Mouse (Mus musculus): ENCODE data around the gene Tfap2a. TPM values are rescaled to one million over a fixed set of nuclear protein-coding genes. Genes with fewer than 3 reads are reported as not detected.

Tfap2a gene
- polyA plus RNA-seq, 1 experiment from 2014 or later = 0.09 TPM

- no peak for DNase-seq (ENCODE audit: low spot score)
Measured at GRCm38 (mm10) chr13:40713681-40714080, 24.5 kb downstream of the Tfap2a start.

GRCm38 (mm10) chr13:40713241-40713640 lies 24.9 kb downstream of the Tfap2a start:
- DNase-seq (ENCODE audit: low spot score) = no peak

GRCm38 (mm10) chr13:40712526-40712832 lies 25.7 kb downstream of the Tfap2a start:
- no peak for DNase-seq (ENCODE audit: low spot score)

- no peak for DNase-seq (ENCODE audit: low spot score)
Measured at GRCm38 (mm10) chr13:40711661-40712525, 26.3 kb downstream of the Tfap2a start.

GRCm38 (mm10) chr13:40710062-40710342 lies 28.2 kb downstream of the Tfap2a start:
- DNase-seq (ENCODE audit: low spot score) = no peak

GRCm38 (mm10) chr13:40709321-40710061 lies 28.7 kb downstream of the Tfap2a start:
- DNase-seq (ENCODE audit: low spot score) = no peak

GRCm38 (mm10) chr13:40708913-40709312 lies 29.3 kb downstream of the Tfap2a start:
- no peak for DNase-seq (ENCODE audit: low spot score)

- no peak for DNase-seq (ENCODE audit: low spot score)
Measured at GRCm38 (mm10) chr13:40708271-40708670, 29.9 kb downstream of the Tfap2a start.

GRCm38 (mm10) chr13:40707646-40708045 lies 30.5 kb downstream of the Tfap2a start:
- DNase-seq (ENCODE audit: low spot score) = no peak

GRCm38 (mm10) chr13:40706612-40707011 lies 31.6 kb downstream of the Tfap2a start:
- no peak for DNase-seq (ENCODE audit: low spot score)

- no peak for DNase-seq (ENCODE audit: low spot score)
Measured at GRCm38 (mm10) chr13:40705821-40706425, 32.3 kb downstream of the Tfap2a start.

- DNase-seq (ENCODE audit: low spot score) = no peak
Measured at GRCm38 (mm10) chr13:40704864-40705455, 33.2 kb downstream of the Tfap2a start.

GRCm38 (mm10) chr13:40703982-40704501 lies 34.1 kb downstream of the Tfap2a start:
- DNase-seq (ENCODE audit: low spot score) = no peak

- DNase-seq (ENCODE audit: low spot score) = no peak
Measured at GRCm38 (mm10) chr13:40703123-40703797, 34.9 kb downstream of the Tfap2a start.

- no peak for DNase-seq (ENCODE audit: low spot score)
Measured at GRCm38 (mm10) chr13:40702361-40703122, 35.6 kb downstream of the Tfap2a start.

- no peak for DNase-seq (ENCODE audit: low spot score)
Measured at GRCm38 (mm10) chr13:40701691-40702090, 36.5 kb downstream of the Tfap2a start.

- no peak for DNase-seq (ENCODE audit: low spot score)
Measured at GRCm38 (mm10) chr13:40685790-40686189, 52.4 kb downstream of the Tfap2a start.

GRCm38 (mm10) chr13:40676730-40677129 lies 61.4 kb downstream of the Tfap2a start:
- no peak for DNase-seq (ENCODE audit: low spot score)

Measured in thymus, postnatal 0 days (tissue).